Mouse (Mus musculus) brown adipose tissue, adult 24 weeks (tissue): Measurements from ENCODE around the gene Tshr. TPM values are rescaled to one million over a fixed set of nuclear protein-coding genes. Genes with fewer than 3 reads are reported as not detected.
"Not testable (repeated sequence)": the region's sequence is repeated elsewhere in the genome, so short reads cannot be mapped to it uniquely, and the experiment has no call there.

ENCODE experiments used
- H3K27ac ChIP-seq: fragments of 200-500 bp; replicated peaks from 2 replicates; pipeline ENCODE4 v1.5.1; 2012; ENCODE audit warnings: low read depth, mild to moderate bottlenecking, low read length
- H3K4me1 ChIP-seq: fragments of 200-500 bp; 2 replicates; pipeline ENCODE4 v1.6.1; 2012; ENCODE audit warnings: low read length, mixed read lengths; ENCODE audit not compliant: control insufficient read depth, insufficient read depth, insufficient read length
- H3K4me3 ChIP-seq: fragments of 200-500 bp; 2 replicates; pipeline ENCODE4 v1.5.1; 2012; ENCODE audit warnings: low read depth, mild to moderate bottlenecking, low read length, moderate library complexity; ENCODE audit not compliant: insufficient read depth
- polyA plus RNA-seq: library from polyadenylated mRNA; stranded (reverse); fragments of >200 nt; gene quantifications from 2 replicates; pipeline ENCODE4 v1.2.4, GENCODE M21; 2012; ENCODE audit not compliant: missing spikeins, insufficient read depth, insufficient read length

Tshr gene
- polyA plus RNA-seq, result 14.3 and 15.3 TPM in 2 replicates

GRCm38 (mm10) chr12:91384281-91385017 lies at the start of gene Tshr, which contains the start of gene Cep128:
Gene Tshr (plus strand): TSS chr12:91384563.
Gene Cep128 (minus strand): TSS chr12:91384409.
- Histone ChIP-seq H3K4me3 (peak within 1 kb of the TSS; percentile 78), H3K4me1 (no peaks in the 10 kb centered on the region), H3K27ac (no peak within 1 kb of the TSS)

GRCm38 (mm10) chr12:91338656-91339055 lies 45.7 kb upstream of the Tshr start:
- not testable (repeated sequence) for H3K4me1 ChIP-seq, H3K4me3 ChIP-seq, H3K27ac ChIP-seq

- H3K4me3 ChIP-seq, result no peak overlapping the region
- H3K27ac ChIP-seq, result no peak overlapping the region
- no peaks in the 10 kb centered on the region for H3K4me1 ChIP-seq
These were observed 30.6 kb upstream of the Tshr start for GRCm38 (mm10) chr12:91353783-91354182.

GRCm38 (mm10) chr12:91369173-91369572 lies 15.2 kb upstream of the Tshr start:
- no peak overlapping the region for H3K27ac ChIP-seq

GRCm38 (mm10) chr12:91383516-91384264 lies 673 bp upstream of the Tshr start:
- peak overlapping the region; percentile 78 for H3K4me3 ChIP-seq
- no peak overlapping the region for H3K27ac ChIP-seq
- H3K4me1 ChIP-seq, result no peaks in the 10 kb centered on the region

More at GRCm38 (mm10) chr12:91369173-91369572, 15.2 kb upstream of the Tshr start:
- H3K4me1 ChIP-seq, result no peaks in the 10 kb centered on the region
- no peak overlapping the region for H3K4me3 ChIP-seq

- no peaks in the 10 kb centered on the region for H3K4me1 ChIP-seq
- peak overlapping the region; percentile 56 for H3K4me3 ChIP-seq
- no peak overlapping the region for H3K27ac ChIP-seq
These were observed 16.1 kb downstream of the Tshr start for GRCm38 (mm10) chr12:91400232-91401048.

GRCm38 (mm10) chr12:91401049-91401352 lies 16.6 kb downstream of the Tshr start:
- Histone ChIP-seq H3K4me3 (peak overlapping the region; percentile 56), H3K4me1 (no peaks in the 10 kb centered on the region), H3K27ac (no peak overlapping the region)

- peak overlapping the region; percentile 70; the same call in 1 of the 2 replicates for H3K27ac ChIP-seq
- H3K4me1 ChIP-seq, result peaks cover 2% of the 10 kb centered on the region; the same call in 1 of the 2 replicates
- no peak overlapping the region for H3K4me3 ChIP-seq
These were observed 25.9 kb downstream of the Tshr start for GRCm38 (mm10) chr12:91410306-91410705.

GRCm38 (mm10) chr12:91412461-91413182 lies 28.3 kb downstream of the Tshr start:
- no peak overlapping the region for H3K27ac ChIP-seq
- no peak overlapping the region for H3K4me3 ChIP-seq
- peaks cover 2% of the 10 kb centered on the region; the same call in 1 of the 2 replicates for H3K4me1 ChIP-seq

- Histone ChIP-seq H3K4me3 (no peak overlapping the region), H3K27ac (no peak overlapping the region), H3K4me1 (peaks cover 2% of the 10 kb centered on the region; the same call in 1 of the 2 replicates)
These were observed 30.7 kb downstream of the Tshr start for GRCm38 (mm10) chr12:91415112-91415511.

GRCm38 (mm10) chr12:91416828-91417227 lies 32.5 kb downstream of the Tshr start:
- no peak overlapping the region for H3K27ac ChIP-seq
- no peak overlapping the region for H3K4me3 ChIP-seq
- H3K4me1 ChIP-seq, result peaks cover 2% of the 10 kb centered on the region; the same call in 1 of the 2 replicates

- Histone ChIP-seq H3K4me3 (no peak overlapping the region), H3K4me1 (peaks cover 2% of the 10 kb centered on the region; the same call in 1 of the 2 replicates), H3K27ac (no peak overlapping the region)
These were observed 34.4 kb downstream of the Tshr start for GRCm38 (mm10) chr12:91418791-91419190.

- no peak overlapping the region for H3K27ac ChIP-seq
- no peaks in the 10 kb centered on the region for H3K4me1 ChIP-seq
- no peak overlapping the region for H3K4me3 ChIP-seq
These were observed 36.9 kb downstream of the Tshr start for GRCm38 (mm10) chr12:91421272-91421671.

GRCm38 (mm10) chr12:91423125-91423820 lies 38.9 kb downstream of the Tshr start:
- H3K27ac ChIP-seq, result no peak overlapping the region
- 0 out of 2 replicates have a peak overlapping the region, but pooled peaks have one; percentile 23 for H3K4me3 ChIP-seq
- H3K4me1 ChIP-seq, result no peaks in the 10 kb centered on the region
